Mouse (Mus musculus): ENCODE measurements around the gene St3gal5. TPM values are rescaled to one million over a fixed set of nuclear protein-coding genes. Genes with fewer than 3 reads are reported as not detected.

Gene St3gal5
- polyA plus RNA-seq, 1 experiment from 2014 or later, result 42.0 TPM

GRCm38 (mm10) chr6:72068436-72068835 is 29.0 kb upstream of the St3gal5 start:
- DNase-seq (ENCODE audit: low read depth, low spot score), result peak; percentile 70
- ATAC-seq, result peak; percentile 82
- TF ChIP-seq CTCF (IDR thresholded peaks at IDR 0.05), result no peak
- in situ Hi-C loops (cut with MboI; ENCODE audit: low pct_unique_long_range_greater_than_20kb), result no loop called here
- ChIA-PET POLR2A (no interaction called here), CTCF (interaction anchor here (0.9 to 1.4 kb wide), 3 partner anchors 11 to 69 kb away, joined by 3 to 4 read pairs (median 4); no protein-coding TSS in a partner anchor)
- H3K27me3 ChIP-seq, result peaks cover 7% of the 10 kb centered on the region

DNA sequence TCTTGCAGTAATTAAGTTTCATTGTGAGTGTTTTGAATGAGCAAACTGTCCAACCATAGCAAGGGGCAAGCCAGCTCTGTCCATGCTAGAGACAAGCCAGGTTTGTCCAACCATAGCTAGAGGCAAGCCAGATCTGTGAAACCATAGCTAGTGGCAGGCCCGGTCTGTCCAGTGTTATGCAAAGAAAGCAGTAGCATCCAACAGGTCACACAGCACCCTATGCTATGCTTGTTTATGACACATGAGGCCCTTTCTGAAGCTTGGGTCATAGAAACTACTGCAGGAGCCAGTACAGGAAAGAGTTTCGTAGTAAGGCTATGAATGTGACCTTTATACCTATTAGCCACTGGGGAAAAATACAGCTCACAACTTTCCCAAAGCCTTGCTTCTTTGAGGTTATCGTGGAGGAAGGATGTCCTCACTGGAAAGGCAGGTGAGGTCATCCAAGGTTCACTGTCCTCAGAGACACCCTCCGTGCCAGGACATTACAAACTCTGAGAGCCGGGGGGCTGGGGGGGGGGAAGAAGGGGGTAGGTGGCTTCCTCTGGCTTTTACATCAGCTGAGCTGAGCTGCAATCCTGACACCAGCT is 26.0 kb upstream of the St3gal5 start:
- H3K27me3 ChIP-seq, result no peaks in the 10 kb centered on the region
- no peak for TF ChIP-seq CTCF (IDR thresholded peaks at IDR 0.05)
- DNase-seq (ENCODE audit: low read depth, low spot score), result no peak
- ChIA-PET POLR2A (no interaction called here), CTCF (interaction anchor here (1.7 kb wide), 1 partner anchor 25 kb away, joined by 4 read pairs; no protein-coding TSS in a partner anchor)
- in situ Hi-C loops (cut with MboI; ENCODE audit: low pct_unique_long_range_greater_than_20kb), result no loop called here
- ATAC-seq, result no peak

GRCm38 (mm10) chr6:72073781-72074180 is 23.6 kb upstream of the St3gal5 start:
- in situ Hi-C loops (cut with MboI; ENCODE audit: low pct_unique_long_range_greater_than_20kb), result no loop called here
- no peaks in the 10 kb centered on the region for H3K27me3 ChIP-seq
- ATAC-seq (no peak), DNase-seq (ENCODE audit: low read depth, low spot score) (no peak)
- ChIA-PET POLR2A (no interaction called here), CTCF (no interaction called here)
- TF ChIP-seq CTCF (IDR thresholded peaks at IDR 0.05), result no peak

GRCm38 (mm10) chr6:72076512-72076911 is 20.9 kb upstream of the St3gal5 start:
- DNase-seq (ENCODE audit: low read depth, low spot score), result no peak
- ChIA-PET CTCF (no interaction called here), POLR2A (no interaction called here)
- in situ Hi-C loops (cut with MboI; ENCODE audit: low pct_unique_long_range_greater_than_20kb), result no loop called here
- no peak for TF ChIP-seq CTCF (IDR thresholded peaks at IDR 0.05)
- no peaks in the 10 kb centered on the region for H3K27me3 ChIP-seq
- no peak for ATAC-seq

- ATAC-seq, result no peak
- CTCF ChIA-PET, result interaction anchor here (0.8 to 1.2 kb wide), 2 partner anchors 9 to 107 kb away, joined by 3 read pairs; no protein-coding TSS in a partner anchor
- no peaks in the 10 kb centered on the region for H3K27me3 ChIP-seq
- TF ChIP-seq CTCF (IDR thresholded peaks at IDR 0.05), result no peak
- in situ Hi-C loops (cut with MboI; ENCODE audit: low pct_unique_long_range_greater_than_20kb), result no loop called here
- no peak for DNase-seq (ENCODE audit: low read depth, low spot score)
- POLR2A ChIA-PET, result no interaction called here
Measured at GRCm38 (mm10) chr6:72078178-72078577, 19.2 kb upstream of the St3gal5 start.

- ATAC-seq (no peak), DNase-seq (ENCODE audit: low read depth, low spot score) (no peak)
- ChIA-PET POLR2A (no interaction called here), CTCF (interaction anchor here (0.9 to 1.4 kb wide), 2 partner anchors 29 to 76 kb away, joined by 3 read pairs; no protein-coding TSS in a partner anchor)
- in situ Hi-C loops (cut with MboI; ENCODE audit: low pct_unique_long_range_greater_than_20kb), result no loop called here
- no peaks in the 10 kb centered on the region for H3K27me3 ChIP-seq
- TF ChIP-seq CTCF (IDR thresholded peaks at IDR 0.05), result no peak
Measured at GRCm38 (mm10) chr6:72081318-72082024, 15.9 kb upstream of the St3gal5 start.

DNA sequence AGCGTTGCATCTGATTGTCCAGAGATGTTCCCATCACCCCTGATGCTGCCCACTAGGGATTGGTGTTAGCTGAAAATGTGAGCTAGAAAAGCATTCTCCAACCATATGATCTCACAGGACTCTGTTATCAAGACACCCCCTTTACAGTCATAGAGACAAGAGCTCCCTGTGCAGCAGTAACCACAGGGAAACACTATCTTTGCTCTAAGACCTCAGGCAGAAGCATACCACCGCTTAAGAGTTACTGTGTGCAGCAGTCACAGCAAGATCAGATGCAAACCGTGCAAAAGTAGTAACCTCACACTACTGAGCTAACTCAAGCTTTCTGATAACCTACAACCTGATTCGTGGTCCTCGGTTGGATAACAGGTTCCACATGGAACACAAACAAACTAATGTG is 10.0 kb upstream of the St3gal5 start:
- ChIA-PET POLR2A (no interaction called here), CTCF (interaction anchor here (0.8 to 1.0 kb wide), 2 partner anchors 8 to 9 kb away, joined by 3 read pairs; no protein-coding TSS in a partner anchor)
- no peaks in the 10 kb centered on the region for H3K27me3 ChIP-seq
- no peak for ATAC-seq
- TF ChIP-seq CTCF (IDR thresholded peaks at IDR 0.05), result no peak
- DNase-seq (ENCODE audit: low read depth, low spot score), result no peak
- in situ Hi-C loops (cut with MboI; ENCODE audit: low pct_unique_long_range_greater_than_20kb), result no loop called here

DNA sequence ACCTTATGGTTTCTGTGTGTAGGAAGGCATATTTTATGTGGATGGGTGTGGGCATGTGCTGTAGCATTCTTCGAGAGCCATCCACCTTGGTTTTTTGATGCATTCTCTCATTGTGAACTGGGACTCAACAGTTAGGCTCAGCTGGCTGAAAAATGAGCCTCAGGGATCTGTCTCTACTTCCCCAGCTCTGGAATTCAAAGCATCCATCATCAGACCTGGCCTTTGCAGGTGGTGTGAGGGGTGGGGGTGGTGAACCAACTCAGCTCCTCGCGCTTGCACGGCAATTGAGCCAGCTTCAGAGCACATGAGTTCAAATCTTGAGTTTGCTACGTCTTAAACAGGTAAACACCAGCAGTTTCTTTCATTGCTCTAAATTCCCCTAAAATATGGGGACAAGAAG is 7.5 kb upstream of the St3gal5 start:
- CTCF ChIA-PET, result no interaction called here
- POLR2A ChIA-PET, result no interaction called here
- DNase-seq (ENCODE audit: low read depth, low spot score), result no peak

DNA sequence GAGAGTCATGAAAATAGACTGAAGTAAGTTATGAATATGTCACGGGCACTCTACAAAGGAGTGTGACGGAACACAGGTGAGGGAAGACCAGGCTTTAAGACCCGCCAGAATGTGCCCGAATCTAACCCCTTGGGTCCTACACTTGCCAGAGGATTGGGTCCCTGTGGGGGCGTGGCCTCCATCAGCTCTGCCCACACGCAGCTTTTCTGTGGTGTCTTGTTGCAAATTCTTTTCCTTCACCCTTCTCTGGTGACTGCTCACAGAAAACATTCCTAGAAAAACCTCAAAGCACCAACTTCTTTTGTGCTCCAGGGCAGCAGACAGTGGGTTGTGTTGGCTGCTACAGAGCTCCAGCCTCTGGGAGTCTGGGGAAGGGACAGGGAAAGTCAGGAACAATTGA is 6.4 kb upstream of the St3gal5 start:
- H3K27me3 ChIP-seq, result no peaks in the 10 kb centered on the region
- no peak for TF ChIP-seq CTCF (IDR thresholded peaks at IDR 0.05)
- in situ Hi-C loops (cut with MboI; ENCODE audit: low pct_unique_long_range_greater_than_20kb), result no loop called here
- ATAC-seq (peak; percentile 26), DNase-seq (ENCODE audit: low read depth, low spot score) (no peak)
- POLR2A ChIA-PET, result no interaction called here
- CTCF ChIA-PET, result interaction anchor here (0.8 kb wide), 1 partner anchor 100 kb away, joined by 3 read pairs; no protein-coding TSS in a partner anchor

More for the DNA sequence above, 7.5 kb upstream of the St3gal5 start:
- in situ Hi-C loops (cut with MboI; ENCODE audit: low pct_unique_long_range_greater_than_20kb), result no loop called here
- TF ChIP-seq CTCF (IDR thresholded peaks at IDR 0.05), result no peak
- H3K27me3 ChIP-seq, result no peaks in the 10 kb centered on the region
- ATAC-seq, result no peak

DNA sequence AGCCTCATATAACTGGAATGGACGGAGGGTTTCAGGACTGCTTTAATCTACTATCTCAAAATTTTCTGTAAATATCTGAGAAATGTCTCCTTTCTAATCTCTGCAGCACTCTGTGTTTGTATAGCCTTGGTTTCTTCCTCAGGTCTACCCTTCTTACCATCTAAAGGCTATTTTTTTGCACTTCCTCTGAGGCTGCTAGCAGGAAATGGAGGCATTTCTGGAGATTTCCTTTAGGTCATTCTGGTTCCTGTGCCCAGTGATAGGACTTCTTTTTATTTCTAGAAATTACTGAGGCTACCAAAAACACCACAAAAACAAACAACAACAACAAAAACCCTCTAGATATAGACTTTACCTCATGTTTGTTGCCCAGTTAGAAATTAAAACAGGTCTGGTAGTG is 4.3 kb upstream of the St3gal5 start:
- in situ Hi-C loops (cut with MboI; ENCODE audit: low pct_unique_long_range_greater_than_20kb), result no loop called here
- no peak for DNase-seq (ENCODE audit: low read depth, low spot score)
- ChIA-PET POLR2A (no interaction called here), CTCF (no interaction called here)
- H3K27me3 ChIP-seq, result no peaks in the 10 kb centered on the region
- ATAC-seq, result no peak
- no peak for TF ChIP-seq CTCF (IDR thresholded peaks at IDR 0.05)

DNA sequence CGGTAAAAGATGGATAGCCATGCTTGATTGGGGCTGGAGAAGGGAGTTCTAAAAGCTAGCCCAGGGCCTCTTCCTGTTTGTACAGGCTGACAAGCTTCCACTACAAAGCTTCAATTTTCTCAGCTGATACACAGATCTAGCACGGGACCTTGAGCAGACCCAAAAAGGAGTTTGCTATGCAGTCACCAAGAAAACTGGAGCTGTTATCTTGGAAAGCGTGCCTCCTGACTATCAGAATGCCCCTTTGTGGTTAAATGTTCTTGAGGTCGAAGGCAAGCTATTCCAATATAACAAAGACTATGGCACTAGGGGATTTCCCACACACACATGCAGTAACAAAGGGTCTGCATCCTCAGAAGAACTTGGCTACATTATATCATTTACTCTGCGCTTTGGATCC is 1.2 kb upstream of the St3gal5 start:
- ChIA-PET CTCF (interaction anchor here (1.0 to 2.0 kb wide), 2 partner anchors 25 to 116 kb away, joined by 3 to 4 read pairs; no protein-coding TSS in a partner anchor), POLR2A (interaction anchor here (1.1 kb wide), 1 partner anchor 129 kb away, joined by 4 read pairs; no protein-coding TSS in a partner anchor)
- H3K27me3 ChIP-seq, result no peaks in the 10 kb centered on the region
- ATAC-seq, result no peak
- no peak for TF ChIP-seq CTCF (IDR thresholded peaks at IDR 0.05)
- in situ Hi-C loops (cut with MboI; ENCODE audit: low pct_unique_long_range_greater_than_20kb), result loop anchor here (5.0 kb wide), 1 partner anchor 104 kb away; no protein-coding TSS in a partner anchor
- no peak for DNase-seq (ENCODE audit: low read depth, low spot score)

All from Patski (cell line).